Mouse (Mus musculus): ENCODE data around the gene Olfr1245. TPM values are rescaled to one million over a fixed set of nuclear protein-coding genes. Genes with fewer than 3 reads are reported as not detected.

Gene Olfr1245
- polyA plus RNA-seq, 1 experiment from 2014 or later: not detected

Other genes starting within 250 kb of the Olfr1245 start
- not detected in 2 replicates for gene Olfr1232, start 248.8 kb downstream of the Olfr1245 start, polyA plus RNA-seq (2015; fragmentation: Nextera tagmentation; extraction: Ambion mirVana)
- gene Olfr1233, start 236.0 kb downstream of the Olfr1245 start, polyA plus RNA-seq (2015; fragmentation: Nextera tagmentation; extraction: Ambion mirVana): not detected in 2 replicates
- not detected in 2 replicates for gene Olfr1234, start 213.6 kb downstream of the Olfr1245 start, polyA plus RNA-seq (2015; fragmentation: Nextera tagmentation; extraction: Ambion mirVana)
- gene Olfr1238, start 168.8 kb downstream of the Olfr1245 start, polyA plus RNA-seq (2015; fragmentation: Nextera tagmentation; extraction: Ambion mirVana): not detected in 2 replicates
- gene Olfr1239, start 158.0 kb downstream of the Olfr1245 start, polyA plus RNA-seq (2015; fragmentation: Nextera tagmentation; extraction: Ambion mirVana): not detected in 2 replicates
- not detected in 2 replicates for gene Olfr1240, start 135.4 kb downstream of the Olfr1245 start, polyA plus RNA-seq (2015; fragmentation: Nextera tagmentation; extraction: Ambion mirVana)
- not detected in 2 replicates for gene Olfr1241, start 91.3 kb downstream of the Olfr1245 start, polyA plus RNA-seq (2015; fragmentation: Nextera tagmentation; extraction: Ambion mirVana)
- not detected in 2 replicates for gene Olfr1242, start 80.1 kb downstream of the Olfr1245 start, polyA plus RNA-seq (2015; fragmentation: Nextera tagmentation; extraction: Ambion mirVana)
- gene Olfr1243, start 47.0 kb downstream of the Olfr1245 start, polyA plus RNA-seq (2015; fragmentation: Nextera tagmentation; extraction: Ambion mirVana): not detected in 2 replicates
- not detected in 2 replicates for gene Olfr1246, start 14.7 kb upstream of the Olfr1245 start, polyA plus RNA-seq (2015; fragmentation: Nextera tagmentation; extraction: Ambion mirVana)
- not detected in 2 replicates for gene Olfr1247, start 35.7 kb upstream of the Olfr1245 start, polyA plus RNA-seq (2015; fragmentation: Nextera tagmentation; extraction: Ambion mirVana)
- gene Olfr1248, start 39.8 kb upstream of the Olfr1245 start, polyA plus RNA-seq (2015; fragmentation: Nextera tagmentation; extraction: Ambion mirVana): not detected in 2 replicates
- not detected in 2 replicates for gene Olfr1249, start 56.5 kb upstream of the Olfr1245 start, polyA plus RNA-seq (2015; fragmentation: Nextera tagmentation; extraction: Ambion mirVana)
- gene Olfr1250, start 83.0 kb upstream of the Olfr1245 start, polyA plus RNA-seq (2015; fragmentation: Nextera tagmentation; extraction: Ambion mirVana): not detected in 2 replicates
- not detected in 2 replicates for gene Olfr1251, start 93.5 kb upstream of the Olfr1245 start, polyA plus RNA-seq (2015; fragmentation: Nextera tagmentation; extraction: Ambion mirVana)
- not detected in 2 replicates for gene Olfr1252, start 146.6 kb upstream of the Olfr1245 start, polyA plus RNA-seq (2015; fragmentation: Nextera tagmentation; extraction: Ambion mirVana)
- gene Olfr1253, start 178.6 kb upstream of the Olfr1245 start, polyA plus RNA-seq (2015; fragmentation: Nextera tagmentation; extraction: Ambion mirVana): not detected in 2 replicates
- gene Olfr1254, start 215.2 kb upstream of the Olfr1245 start, polyA plus RNA-seq (2015; fragmentation: Nextera tagmentation; extraction: Ambion mirVana): not detected in 2 replicates
- gene Olfr1255, start 233.6 kb upstream of the Olfr1245 start, polyA plus RNA-seq (2015; fragmentation: Nextera tagmentation; extraction: Ambion mirVana): not detected in 2 replicates